Mouse (Mus musculus): ENCODE measurements around the gene Dnase1l3.

GRCm38 (mm10) chr14:8007923-8008322, 13.6 kb upstream of the Dnase1l3 start:
- TF ChIP-seq CTCF (IDR thresholded peaks at IDR 0.05; ENCODE audit: low read depth) (no peak), EP300 (IDR thresholded peaks at IDR 0.05; ENCODE audit: low read depth) (no peak)
